Comparison of ENCODE assay signal across 9 mouse cellular contexts in the genomic region with DNA sequence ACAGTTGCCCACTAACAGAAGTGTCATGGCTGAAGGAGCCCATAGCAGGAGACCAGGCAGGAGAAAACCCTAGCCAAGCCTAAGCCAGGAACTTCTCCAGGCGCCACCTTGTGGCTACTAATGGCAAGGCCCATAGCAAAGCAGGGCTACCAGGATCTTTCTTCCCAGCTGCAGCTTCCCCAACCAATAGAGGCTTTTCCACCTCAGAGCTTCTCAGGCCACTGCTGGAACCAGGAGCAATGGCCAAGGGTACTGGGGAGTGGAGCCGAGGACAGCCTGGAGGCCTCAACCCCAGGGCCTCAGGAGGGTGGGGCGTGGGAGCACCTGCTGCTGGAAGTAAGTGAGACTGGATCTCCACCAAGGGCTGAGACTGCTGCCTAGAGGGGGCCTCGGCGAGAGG. TPM values are rescaled to one million over a fixed set of nuclear protein-coding genes. Genes with fewer than 3 reads are reported as not detected.
DNase-seq lines count a peak whose midpoint lies in the region; ATAC-seq and TF ChIP-seq lines count a peak whose summit lies in the region.
"Had no signal": no experiment of that assay in that cellular context is flagged by ENCODE, and none has a peak within 500 bp of the region (broad histone marks: within the 10 kb centered on the region; RNA-seq: fewer than 3 reads in every experiment).

No protein-coding gene starts in this region.

- H3K27ac ChIP-seq in ES-E14 (ENCODE audit: insufficient read depth, low read depth, low read length, poor library complexity, severe bottlenecking): no peak overlapping the region
- H3K27ac ChIP-seq in forebrain, embryonic 13.5 days: no peak overlapping the region; the same call in none of the 2 replicates
- H3K27ac ChIP-seq in layer of hippocampus, adult 2 months: no peak overlapping the region
- H3K27ac ChIP-seq in lung, embryonic 14.5 days (ENCODE audit: low read depth): no peak overlapping the region
- H3K27ac ChIP-seq: heart, embryonic 13.5 days had no signal

- 54% methylated on average over 5 of the region's 5 CpGs for WGBS in forebrain, embryonic 13.5 days
- 52% methylated on average over 5 of the region's 5 CpGs for WGBS in lung, embryonic 14.5 days

- DNase-seq in ES-E14 (ENCODE audit: low read depth, low spot score): peak; percentile 73
- peak; percentile 64 for DNase-seq in cerebellum, adult 11 months
- peak; percentile 59 to 78 for DNase-seq in layer of hippocampus, adult 2 months (ENCODE audit: low spot score in 2 of 2)
- DNase-seq in lung, embryonic 14.5 days: peak; percentile 85
- peak; percentile 61 for DNase-seq in ovary, postnatal 14 days (ENCODE audit: low spot score)
- DNase-seq in thymus, postnatal 4 days: peak; percentile 81

- no peaks in the 10 kb centered on the region for H3K9me3 ChIP-seq in ES-E14 (ENCODE audit: control insufficient read depth, insufficient read depth, low read depth, low read length)
- no peaks in the 10 kb centered on the region for H3K9me3 ChIP-seq in forebrain, embryonic 13.5 days (replicated peaks)
- H3K9me3 ChIP-seq in lung, embryonic 14.5 days (ENCODE audit: low read depth, low read length): no peaks in the 10 kb centered on the region
- H3K9me3 ChIP-seq: heart, embryonic 13.5 days had no signal

- TF ChIP-seq CTCF in layer of hippocampus, adult 2 months (conservative IDR thresholded peaks at IDR 0.05): peak; percentile 97
- peak; percentile 83 for TF ChIP-seq CTCF in lung, embryonic 14.5 days (IDR thresholded peaks at IDR 0.05; ENCODE audit: low read depth)

- no peak overlapping the region for H3K4me2 ChIP-seq in forebrain, embryonic 13.5 days
- no peak overlapping the region for H3K4me2 ChIP-seq in lung, embryonic 14.5 days
- H3K4me2 ChIP-seq: heart, embryonic 13.5 days had no signal

- H3K27me3 ChIP-seq in forebrain, embryonic 13.5 days: no peaks in the 10 kb centered on the region
- no peaks in the 10 kb centered on the region for H3K27me3 ChIP-seq in lung, embryonic 14.5 days (ENCODE audit: insufficient read depth, low read length)
- H3K27me3 ChIP-seq: heart, embryonic 13.5 days had no signal

- peaks cover 5 to 20% of the 10 kb centered on the region in 2 experiments; a peak in 3 of 4 replicates for H3K4me1 ChIP-seq in ES-E14 (ENCODE audit: control insufficient read depth in 2 of 2, insufficient read depth in 2 of 2, low read length in 2 of 2, poor library complexity in 1 of 2)
- 0 out of 2 replicates have a peak, but pooled peaks cover 4% of the 10 kb centered on the region for H3K4me1 ChIP-seq in forebrain, embryonic 13.5 days
- no peaks in the 10 kb centered on the region for H3K4me1 ChIP-seq in lung, embryonic 14.5 days (ENCODE audit: insufficient read depth)

- ATAC-seq in forebrain, embryonic 13.5 days: peak; percentile 69
- peak; percentile 55 to 72; a peak in 3 of 4 replicates for ATAC-seq in hematopoietic stem cell, adult 5-6 weeks (replicated peaks in 1 of 2; ENCODE audit: insufficient read depth in 1 of 2, low FRiP score in 2 of 2, low TSS enrichment in 1 of 2, low read depth in 1 of 2, poor library complexity in 2 of 2, severe bottlenecking in 2 of 2)
- ATAC-seq in lung, embryonic 14.5 days (ENCODE audit: insufficient read depth): 0 out of 2 replicates have a peak, but pooled peaks have one; percentile 56

- peaks cover 49% of the 10 kb centered on the region for H3K36me3 ChIP-seq in ES-E14 (ENCODE audit: control insufficient read depth, insufficient read depth, low read length, poor library complexity, severe bottlenecking)
- peaks cover 64% of the 10 kb centered on the region for H3K36me3 ChIP-seq in forebrain, embryonic 13.5 days (ENCODE audit: poor library complexity, severe bottlenecking)
- peaks cover 55% of the 10 kb centered on the region for H3K36me3 ChIP-seq in lung, embryonic 14.5 days (ENCODE audit: insufficient read depth)

- H3K4me3 ChIP-seq in ES-E14 (ENCODE audit: insufficient read depth in 1 of 2, low read depth in 1 of 2, low read length in 2 of 2, poor library complexity in 1 of 2, severe bottlenecking in 1 of 2): no peak overlapping the region
- no peak overlapping the region for H3K4me3 ChIP-seq in forebrain, embryonic 13.5 days
- H3K4me3 ChIP-seq in layer of hippocampus, adult 2 months: no peak overlapping the region
- H3K4me3 ChIP-seq in lung, embryonic 14.5 days (ENCODE audit: low read depth, low read length): no peak overlapping the region
- H3K4me3 ChIP-seq: heart, embryonic 13.5 days had no signal

- H3K9ac ChIP-seq in ES-E14 (ENCODE audit: insufficient read depth, low read depth, low read length, poor library complexity, severe bottlenecking): no peak overlapping the region
- no peak overlapping the region for H3K9ac ChIP-seq in forebrain, embryonic 13.5 days
- H3K9ac ChIP-seq in lung, embryonic 14.5 days: no peak overlapping the region
- H3K9ac ChIP-seq: heart, embryonic 13.5 days had no signal

- in situ Hi-C loops in ES-E14 (cut with MboI; ENCODE audit: low sequenced_read_pairs in 2 of 2, unreplicated experiment in 2 of 2): no loop called here

TF ChIP-seq in ES-E14, 5 proteins besides CTCF, POLR2A, EP300 and RAD21:
- TF ChIP-seq HCFC1 (IDR thresholded peaks at IDR 0.05; ENCODE audit: borderline replicate concordance, insufficient read depth, low read length) (no peak), ZC3H11A (IDR thresholded peaks at IDR 0.05; ENCODE audit: borderline replicate concordance, low read depth, low read length) (peak; percentile 42; the same call in 1 of the 2 replicates)

RNA-seq across cellular contexts. Expression of a gene that starts 31.5 kb away (rescaled TPM):
- total RNA-seq in ES-E14 (2012; rRNA removed): 22.0 and 26.1 TPM in 2 replicates
- polyA plus RNA-seq in forebrain, embryonic 13.5 days (2015; fragmentation: Nextera tagmentation; extraction: Ambion mirVana): 51.9 and 56.0 TPM in 2 replicates
- 21.6 and 21.7 TPM in 2 replicates for total RNA-seq in hematopoietic stem cell, adult 5-6 weeks (2017)
- total RNA-seq in layer of hippocampus, adult 2 months (2021): 10 to 100 TPM; 53.7 to 54.1 TPM
- 29.8 and 33.5 TPM in 2 replicates for polyA plus RNA-seq in lung, embryonic 14.5 days (2014; fragmentation: Nextera tagmentation; extraction: Ambion mirVana)
